ENCODE assay signal across 9 mouse cellular contexts in the genomic region with DNA sequence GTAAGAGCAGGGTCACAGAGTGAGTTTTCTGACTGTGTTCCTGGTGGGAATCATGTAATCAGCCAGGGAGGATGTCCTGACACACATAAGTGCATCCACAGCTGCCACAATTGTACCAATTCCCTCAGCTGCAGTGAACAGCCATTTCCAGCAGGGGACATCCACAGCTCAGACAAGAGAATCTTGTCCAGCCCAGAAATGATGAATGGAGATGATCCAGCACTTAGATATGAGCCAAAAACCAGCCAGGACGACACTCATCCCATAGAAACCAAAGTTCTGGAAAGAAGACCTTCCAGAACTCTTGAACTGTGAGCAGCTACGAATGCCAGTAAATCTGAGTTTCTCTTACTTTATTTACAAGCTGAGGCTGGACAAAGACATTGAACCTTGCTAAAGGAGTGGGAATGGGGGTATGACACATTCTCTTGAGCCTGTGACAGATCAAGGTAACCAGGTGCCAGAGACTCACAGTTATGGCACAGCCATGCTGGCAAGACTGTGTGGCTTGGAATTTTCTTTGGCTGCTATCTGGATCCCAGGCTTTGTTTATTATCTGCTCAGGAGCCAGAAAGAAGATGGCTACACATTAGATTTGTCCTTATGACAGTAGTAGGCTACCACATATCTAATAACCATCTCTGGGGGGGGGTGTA.
DNase-seq lines count a peak whose midpoint lies in the region; TF ChIP-seq lines count a peak whose summit lies in the region.
"Had no signal": no experiment of that assay in that cellular context is flagged by ENCODE, and none has a peak within 500 bp of the region (broad histone marks: within the 10 kb centered on the region; RNA-seq: fewer than 3 reads in every experiment).

No protein-coding gene starts in this region.

- intact Hi-C loops in heart, postnatal 10 days (cut with DNase I): loop anchor here (2.0 to 10.0 kb wide), 3 partner anchors 524 to 1407 kb away; no protein-coding TSS in a partner anchor
- intact Hi-C loops in heart, postnatal 25 days (cut with DNase I): loop anchor here (5.0 kb wide), 2 partner anchors 709 to 1299 kb away; no protein-coding TSS in a partner anchor

- WGBS in lung, adult 2 months: 30% methylated on average over 2 of the region's 2 CpGs

- TF ChIP-seq CTCF in lung, adult 2 months (IDR thresholded peaks at IDR 0.05; ENCODE audit: insufficient read depth, low read length): peak; percentile 50

- peak; percentile 46 to 62 for DNase-seq in heart, postnatal 10 days
- DNase-seq in heart, postnatal 25 days (ENCODE audit: low spot score): no peak
- DNase-seq in cerebellum, adult 11-12 months: peak; percentile 14
- DNase-seq in forelimb bud, embryonic 11.5 days (ENCODE audit: low read depth, low spot score): peak; percentile 5
- DNase-seq in kidney, postnatal 4 days: peak; percentile 54 to 65
- no peak for DNase-seq in lung, adult 2 months
- DNase-seq in right cerebral cortex, adult 2 months (ENCODE audit: low spot score in 2 of 2): peak; percentile 64 to 67
- DNase-seq in urinary bladder, postnatal 10 days (ENCODE audit: low spot score): no peak

- no peak overlapping the region for H3K4me3 ChIP-seq in lung, adult 2 months (replicated peaks; ENCODE audit: extremely low read depth, low read depth, low read length)
- H3K4me3 ChIP-seq: heart, embryonic 13.5 days had no signal

- no peak for TF ChIP-seq POLR2A in lung, adult 2 months (IDR thresholded peaks at IDR 0.05; ENCODE audit: borderline replicate concordance, extremely low read depth, low read depth, low read length)

- H3K4me1 ChIP-seq in lung, adult 2 months (ENCODE audit: control insufficient read depth, insufficient read depth, low read length): no peaks in the 10 kb centered on the region

Comparison
In these comparisons a context has a peak if more than half of its experiments do, and no peak if none do; other contexts are left out.
1. DNase-seq: peak in heart, postnatal 10 days (2 of 2), cerebellum, adult 11-12 months (single experiment), forelimb bud, embryonic 11.5 days (single experiment), kidney, postnatal 4 days (2 of 2) and right cerebral cortex, adult 2 months (2 of 2); none in heart, postnatal 25 days (single experiment), lung, adult 2 months (single experiment) and urinary bladder, postnatal 10 days (single experiment).